Mouse (Mus musculus): ENCODE data around the gene Ddx49.

- TF ChIP-seq POLR2A (IDR thresholded peaks at IDR 0.05; ENCODE audit: low read depth, low read length) (no peak; the same call in 1 of the 2 replicates), CTCF (IDR thresholded peaks at IDR 0.05; ENCODE audit: extremely low read depth, insufficient read length, insufficient replicate concordance, low read depth, low read length) (peak; percentile 81; the same call in 1 of the 2 replicates)
These were observed 19.6 kb downstream of the Ddx49 start, which contains the start of gene Homer3 for GRCm38 (mm10) chr8:70282603-70283135.
